Mouse (Mus musculus): ENCODE data around the gene Akap17b.

DNA sequence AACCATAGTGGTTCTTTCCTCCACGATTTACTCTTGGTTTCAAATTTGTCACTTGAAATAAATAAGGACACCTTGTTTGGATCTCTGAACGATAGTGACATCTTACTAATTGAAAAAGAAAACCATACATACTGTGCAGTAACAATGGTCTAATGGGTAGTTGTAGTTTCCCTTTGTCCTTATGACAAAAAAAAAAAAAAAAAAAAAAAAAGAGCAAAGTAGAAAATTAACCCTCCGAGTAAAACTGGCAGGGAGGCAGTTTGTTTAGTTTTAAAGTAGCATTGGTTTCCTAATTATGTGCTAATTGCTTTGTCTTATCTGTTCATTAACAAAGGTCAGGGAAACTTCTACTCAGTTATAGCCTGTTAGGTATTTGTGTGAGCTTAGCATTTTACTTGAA lies 83.1 kb downstream of the Akap17b start:
- TF ChIP-seq CTCF (conservative IDR thresholded peaks at IDR 0.05; ENCODE audit: insufficient read depth, insufficient read length, low read depth, low read length) (no peak), POLR2A (IDR thresholded peaks at IDR 0.05; ENCODE audit: low read depth, low read length) (no peak)

Data from kidney, adult 2 months (tissue).